Mouse (Mus musculus) frontal cortex, postnatal 25 days (tissue): ENCODE data around the gene Laptm4a.
A peak's percentile ranks its signal among the peaks of the same experiment; 100 is the strongest.

Source experiments
- DNase-seq, 2 experiments: peaks; one replicate each; pipeline ENCODE4 v3.0.0; 2022; ENCODE audit warnings: low spot score in 2 of 2

Gene Laptm4a

GRCm38 (mm10) chr12:8921394-8922368 is at the start of gene Laptm4a:
Gene Laptm4a, plus strand, starts transcription at chr12:8921664.
- peak; percentile 95 to 96 for DNase-seq

GRCm38 (mm10) chr12:8875583-8875982 is 45.9 kb upstream of the Laptm4a start:
- no peak for DNase-seq

GRCm38 (mm10) chr12:8876865-8877264 is 44.6 kb upstream of the Laptm4a start:
- no peak for DNase-seq

GRCm38 (mm10) chr12:8877413-8877812 is 44.1 kb upstream of the Laptm4a start:
- DNase-seq: no peak

GRCm38 (mm10) chr12:8878752-8879151 is 42.7 kb upstream of the Laptm4a start:
- DNase-seq: no peak

GRCm38 (mm10) chr12:8879389-8879788 is 42.1 kb upstream of the Laptm4a start:
- DNase-seq: no peak

GRCm38 (mm10) chr12:8881736-8882135 is 39.7 kb upstream of the Laptm4a start:
- DNase-seq: no peak

- no peak for DNase-seq
Measured at GRCm38 (mm10) chr12:8882376-8882775, 39.1 kb upstream of the Laptm4a start.

GRCm38 (mm10) chr12:8884426-8885145 is 36.9 kb upstream of the Laptm4a start:
- DNase-seq: no peak

- DNase-seq: no peak
Measured at GRCm38 (mm10) chr12:8885146-8885543, 36.3 kb upstream of the Laptm4a start.

GRCm38 (mm10) chr12:8885950-8886349 is 35.5 kb upstream of the Laptm4a start:
- DNase-seq: no peak

GRCm38 (mm10) chr12:8888445-8888844 is 33.0 kb upstream of the Laptm4a start:
- no peak for DNase-seq

GRCm38 (mm10) chr12:8889117-8889665 is 32.3 kb upstream of the Laptm4a start:
- peak; percentile 52 to 65 for DNase-seq

- DNase-seq: no peak
Measured at GRCm38 (mm10) chr12:8892876-8893532, 28.5 kb upstream of the Laptm4a start.

- DNase-seq: no peak
Measured at GRCm38 (mm10) chr12:8897140-8897539, 24.3 kb upstream of the Laptm4a start.

- DNase-seq: no peak
Measured at GRCm38 (mm10) chr12:8898879-8899785, 22.3 kb upstream of the Laptm4a start.

GRCm38 (mm10) chr12:8900107-8900698 is 21.3 kb upstream of the Laptm4a start:
- DNase-seq: no peak

- DNase-seq: no peak
Measured at GRCm38 (mm10) chr12:8900919-8901663, 20.4 kb upstream of the Laptm4a start.

GRCm38 (mm10) chr12:8901934-8902333 is 19.5 kb upstream of the Laptm4a start:
- DNase-seq: no peak

GRCm38 (mm10) chr12:8902479-8902878 is 19.0 kb upstream of the Laptm4a start:
- DNase-seq: no peak
